Mouse (Mus musculus) macrophage (primary cell): ENCODE results near the gene Baz1a. TPM values are rescaled to one million over a fixed set of nuclear protein-coding genes. Genes with fewer than 3 reads are reported as not detected.
"Not testable (repeated sequence)": the region's sequence is repeated elsewhere in the genome, so short reads cannot be mapped to it uniquely, and the experiment has no call there.

Experiments used
- H3K27ac ChIP-seq: fragments of 350-480 bp; formaldehyde crosslinking; 2 replicates; pipeline ENCODE4 v1.9.0; 2021
- H3K36me3 ChIP-seq: fragments of 350-480 bp; formaldehyde crosslinking; 2 replicates; pipeline ENCODE4 v1.9.0; 2021; ENCODE audit errors: inconsistent target
- H3K4me3 ChIP-seq: fragments of 350-480 bp; formaldehyde crosslinking; 2 replicates; pipeline ENCODE4 v1.9.0; 2021; ENCODE audit errors: inconsistent target
- H3K79me2 ChIP-seq: fragments of 350-480 bp; formaldehyde crosslinking; 2 replicates; pipeline ENCODE4 v1.9.0; 2021; ENCODE audit errors: inconsistent target
- WGBS: methylation state at CpG from one replicate; pipeline ENCODE4 v1.1.7; 2026; ENCODE audit warnings: inconsistent platforms; ENCODE audit not compliant: missing documents; 5-methylcytosine and 5-hydroxymethylcytosine counted together
- polyA plus RNA-seq: library from polyadenylated mRNA; stranded (reverse); fragments of 250-400 nt; gene quantifications from 3 replicates; pipeline ENCODE4 v1.2.4, GENCODE M21; 2018; ENCODE audit warnings: inconsistent platforms

Gene Baz1a
- polyA plus RNA-seq, 1 experiment from 2014 or later, result 18.5 TPM

DNA sequence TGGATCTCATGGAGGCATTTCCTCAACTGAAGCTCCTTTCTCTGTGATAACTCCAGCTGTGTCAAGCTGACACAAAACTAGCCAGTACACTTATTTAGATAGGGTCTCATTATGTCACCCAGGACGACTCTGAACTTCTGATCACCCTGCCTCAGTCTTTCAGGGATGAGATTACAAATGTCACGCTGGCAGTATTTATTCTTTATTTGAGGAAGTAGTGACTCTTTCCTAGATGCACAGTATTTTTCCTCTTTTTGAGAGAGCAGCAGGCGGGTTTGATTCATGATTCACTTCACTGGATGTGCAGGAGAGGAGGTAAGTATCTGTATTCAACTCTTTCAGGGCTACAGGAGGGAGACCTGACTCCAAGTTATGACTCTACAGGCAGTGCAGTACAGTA is 45.1 kb downstream of the Baz1a start:
- peaks cover 28% of the 10 kb centered on the region for H3K36me3 ChIP-seq
- 23% methylated on average over 3 of the region's 3 CpGs for WGBS
- H3K79me2 ChIP-seq, result peaks cover 89% of the 10 kb centered on the region

DNA sequence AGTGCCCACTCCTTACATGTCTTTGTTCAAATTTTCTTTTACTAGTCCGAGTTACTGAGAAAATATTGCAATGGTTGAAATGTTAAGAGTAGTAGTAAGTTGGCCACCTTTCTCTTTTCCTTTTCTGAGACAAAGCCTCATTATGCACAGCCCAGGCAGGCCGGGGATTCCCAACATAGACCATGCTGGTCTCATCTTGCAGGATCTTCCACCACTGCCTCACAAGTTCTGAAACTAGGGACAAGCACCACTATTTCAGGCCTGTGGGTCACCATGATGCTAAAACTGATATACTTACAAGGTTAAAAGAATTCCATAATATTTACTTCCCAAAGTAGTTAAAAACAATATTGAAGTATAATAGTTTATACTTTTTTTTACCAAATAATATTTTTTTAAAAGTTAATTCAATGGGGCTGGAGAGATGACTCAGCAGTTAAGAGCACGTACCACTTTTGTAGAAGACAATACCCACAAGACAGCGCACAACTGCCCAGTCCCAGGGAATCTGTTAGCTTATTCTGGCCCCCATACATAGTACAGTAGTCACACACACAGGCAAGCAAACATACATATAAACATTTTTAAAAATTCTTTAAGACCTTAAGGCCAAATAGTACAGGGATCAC is 48.5 kb downstream of the Baz1a start:
- Histone ChIP-seq H3K79me2 (peaks cover 89% of the 10 kb centered on the region), H3K4me3 (no peak overlapping the region), H3K27ac (no peak overlapping the region), H3K36me3 (peaks cover 10% of the 10 kb centered on the region)
- 93% methylated on average over 3 of the region's 4 CpGs for WGBS

More for the DNA sequence above, 45.1 kb downstream of the Baz1a start:
- no peak overlapping the region for H3K4me3 ChIP-seq
- H3K27ac ChIP-seq, result peak overlapping the region; percentile 19; the same call in 1 of the 2 replicates

DNA sequence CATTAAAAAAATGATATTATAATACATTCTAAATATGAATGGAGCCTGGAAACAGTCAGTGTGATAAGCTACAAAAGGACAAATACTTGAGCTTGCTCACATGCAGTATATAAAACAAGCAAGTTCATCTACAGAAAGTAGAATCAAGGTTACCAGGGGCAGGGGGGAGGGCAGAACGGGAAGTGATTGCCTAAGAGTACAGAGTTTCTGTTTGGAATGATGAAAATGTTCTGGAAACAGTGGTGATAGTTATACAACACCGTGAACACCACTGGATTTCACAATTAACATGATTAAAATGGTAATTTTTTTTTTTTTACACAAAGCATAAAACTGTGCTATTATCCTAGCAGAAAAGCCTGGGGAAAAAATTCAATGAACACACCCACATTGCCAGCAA is 54.6 kb downstream of the Baz1a start:
- no peak overlapping the region for H3K4me3 ChIP-seq
- WGBS, result 0% methylated on average over 2 of the region's 2 CpGs
- peaks cover 100% of the 10 kb centered on the region for H3K79me2 ChIP-seq
- peaks cover under 1% of the 10 kb centered on the region; the same call in 1 of the 2 replicates for H3K36me3 ChIP-seq
- no peak overlapping the region for H3K27ac ChIP-seq

DNA sequence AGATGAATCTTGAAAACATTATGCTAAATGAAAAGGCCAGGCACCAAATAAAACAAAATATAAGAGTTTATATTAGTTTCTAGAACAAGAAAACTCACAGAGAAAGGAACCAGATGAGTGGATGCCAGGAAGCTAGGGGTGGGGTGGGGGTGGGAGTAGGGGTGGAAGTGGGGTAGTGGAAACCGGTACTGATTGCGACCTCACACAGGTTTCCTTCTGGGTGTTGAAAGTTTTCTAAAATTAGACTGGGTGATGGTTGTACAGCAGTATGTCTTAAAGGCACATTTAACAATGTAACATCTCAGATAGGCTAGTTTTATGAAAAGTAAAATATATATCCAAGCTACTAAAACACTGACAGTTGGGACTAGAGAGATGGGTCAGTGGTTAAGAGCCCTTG is 57.2 kb downstream of the Baz1a start:
- Histone ChIP-seq H3K27ac (no peak overlapping the region), H3K4me3 (no peak overlapping the region), H3K36me3 (peaks cover 18% of the 10 kb centered on the region), H3K79me2 (peaks cover 98% of the 10 kb centered on the region)
- WGBS, result 14% methylated on average over 2 of the region's 2 CpGs

DNA sequence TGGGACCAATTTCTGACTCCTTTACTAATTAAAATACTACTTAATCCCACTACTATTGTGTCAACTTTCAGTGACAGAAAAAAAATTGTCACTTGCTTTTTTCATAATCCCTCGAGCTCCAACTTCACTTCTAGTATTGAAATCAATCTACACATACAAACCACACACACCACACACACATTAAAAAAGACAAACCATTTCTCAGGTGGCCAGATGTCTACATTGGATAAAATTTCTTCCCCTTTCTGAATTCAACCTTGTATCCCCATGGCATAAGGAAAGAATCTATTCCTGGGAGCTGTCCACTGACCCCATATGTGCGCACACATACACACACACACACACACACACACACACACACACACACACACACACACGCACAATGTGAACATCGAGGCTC is 57.7 kb downstream of the Baz1a start:
- Histone ChIP-seq H3K36me3 (peaks cover 20% of the 10 kb centered on the region), H3K27ac (no peak overlapping the region), H3K4me3 (no peak overlapping the region), H3K79me2 (peaks cover 98% of the 10 kb centered on the region)
- 52% methylated on average over 3 of the region's 4 CpGs for WGBS

DNA sequence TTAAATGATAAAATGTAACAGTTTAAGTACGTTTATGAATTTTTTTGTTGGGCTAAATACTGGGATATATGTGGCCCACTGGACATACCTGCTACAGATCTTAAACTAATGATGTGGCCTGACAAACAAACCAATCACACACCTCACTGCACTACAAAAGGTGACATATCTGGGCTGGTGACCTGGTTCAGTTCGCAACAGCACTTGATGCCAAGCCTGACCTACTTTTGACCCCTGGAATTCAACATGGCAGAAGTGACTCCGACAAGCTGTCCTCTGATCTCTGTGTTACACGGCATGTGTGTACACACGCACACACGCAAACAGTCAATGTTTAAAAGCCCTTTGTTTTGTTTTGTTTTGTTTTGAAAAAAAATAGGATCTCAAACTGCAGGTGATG is 68.0 kb downstream of the Baz1a start:
- WGBS, result 95% methylated on average over 6 of the region's 6 CpGs
- Histone ChIP-seq H3K36me3 (peaks cover 34% of the 10 kb centered on the region; the same call in 1 of the 2 replicates), H3K27ac (no peak overlapping the region), H3K79me2 (peaks cover 44% of the 10 kb centered on the region), H3K4me3 (no peak overlapping the region)

DNA sequence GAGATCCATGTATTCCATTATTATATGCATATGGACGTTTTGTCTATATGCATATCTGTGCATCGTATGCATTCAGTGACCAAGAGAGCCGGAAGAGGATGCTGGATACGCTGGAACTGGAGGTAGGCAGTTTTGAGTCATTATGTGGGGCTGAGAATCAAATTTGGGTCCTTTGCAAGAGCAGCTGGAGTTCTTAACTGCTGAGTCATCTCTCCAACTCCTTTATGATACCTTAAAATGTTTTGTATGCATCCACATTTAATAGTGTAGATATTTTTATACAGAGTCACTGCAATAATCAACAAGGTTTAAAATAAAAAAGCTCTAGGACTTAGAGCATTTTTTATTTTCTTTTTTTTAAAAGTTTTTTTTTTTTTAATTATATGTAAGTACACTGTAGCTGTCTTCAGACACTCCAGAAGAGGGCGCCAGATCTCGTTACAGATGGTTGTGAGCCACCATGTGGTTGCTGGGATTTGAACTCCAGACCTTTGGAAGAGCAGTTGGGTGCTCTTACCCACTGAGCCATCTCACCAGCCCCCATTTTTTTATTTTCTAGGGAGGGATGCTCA is 71.5 kb downstream of the Baz1a start:
- not testable (repeated sequence) for H3K27ac ChIP-seq, H3K4me3 ChIP-seq
- Histone ChIP-seq H3K79me2 (peaks cover 12% of the 10 kb centered on the region; the same call in 1 of the 2 replicates), H3K36me3 (peaks cover 44% of the 10 kb centered on the region; the same call in 1 of the 2 replicates)
- WGBS, result 98% methylated on average over 6 of the region's 6 CpGs

DNA sequence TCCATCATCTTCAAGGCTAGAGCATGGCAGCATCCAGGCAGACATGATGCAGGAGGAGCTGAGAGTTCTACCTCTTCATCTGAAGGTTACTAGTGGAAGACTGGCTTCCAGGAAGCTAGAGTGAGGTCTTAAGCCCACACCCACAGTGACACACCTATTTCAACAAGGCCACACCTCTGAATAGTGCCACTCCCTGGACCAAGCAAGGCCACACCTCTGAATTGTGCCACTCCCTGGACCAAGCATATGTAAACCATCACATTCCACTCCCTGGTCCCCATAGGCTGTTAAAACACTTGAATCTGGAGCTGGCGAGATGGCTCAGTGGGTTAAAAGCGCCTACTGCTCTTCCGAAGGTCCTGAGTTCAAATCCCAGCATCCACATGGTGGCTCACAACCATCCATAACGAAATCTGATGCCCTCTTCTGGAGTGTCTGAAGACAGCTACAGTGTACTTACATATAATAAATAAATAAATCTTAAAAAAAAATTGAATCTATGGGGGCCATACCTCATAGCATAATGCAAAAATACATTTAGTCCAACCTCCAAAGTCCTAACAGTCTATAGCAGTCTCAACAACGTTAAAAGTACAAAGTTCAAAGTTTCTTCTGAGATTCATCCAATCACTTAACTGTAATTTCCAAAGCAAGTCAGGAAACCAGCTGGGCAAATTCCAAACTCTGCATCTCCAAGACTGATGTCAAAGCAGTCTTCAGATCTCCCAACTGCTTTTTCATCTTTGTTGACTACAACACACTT is 76.4 kb downstream of the Baz1a start:
- H3K36me3 ChIP-seq, result peaks cover 47% of the 10 kb centered on the region
- not testable (repeated sequence) for H3K4me3 ChIP-seq, H3K27ac ChIP-seq, H3K79me2 ChIP-seq
- WGBS, result 96% methylated on average over 4 of the region's 5 CpGs

DNA sequence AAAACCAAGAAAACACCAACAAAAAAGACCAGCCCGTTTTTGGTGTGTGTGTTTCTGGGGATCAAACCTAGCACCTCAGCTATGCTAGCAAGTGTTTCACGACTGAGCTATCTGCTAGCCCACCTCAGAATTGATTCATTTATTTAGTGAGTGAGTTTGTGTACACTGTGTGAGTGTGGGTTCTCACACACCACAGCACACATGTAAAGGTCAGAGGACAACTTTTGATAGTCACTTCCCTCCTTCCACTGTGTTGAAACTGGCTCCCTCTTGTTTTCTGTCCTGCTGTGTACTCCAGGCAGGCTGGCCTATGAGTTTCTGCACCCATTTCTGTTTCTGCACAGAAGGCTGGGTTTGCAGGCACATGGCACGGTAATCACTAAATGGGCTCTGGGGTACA is 103.8 kb downstream of the Baz1a start:
- 96% methylated on average over 3 of the region's 3 CpGs for WGBS
- Histone ChIP-seq H3K4me3 (no peak overlapping the region), H3K79me2 (no peaks in the 10 kb centered on the region), H3K27ac (no peak overlapping the region), H3K36me3 (peaks cover 94% of the 10 kb centered on the region)

DNA sequence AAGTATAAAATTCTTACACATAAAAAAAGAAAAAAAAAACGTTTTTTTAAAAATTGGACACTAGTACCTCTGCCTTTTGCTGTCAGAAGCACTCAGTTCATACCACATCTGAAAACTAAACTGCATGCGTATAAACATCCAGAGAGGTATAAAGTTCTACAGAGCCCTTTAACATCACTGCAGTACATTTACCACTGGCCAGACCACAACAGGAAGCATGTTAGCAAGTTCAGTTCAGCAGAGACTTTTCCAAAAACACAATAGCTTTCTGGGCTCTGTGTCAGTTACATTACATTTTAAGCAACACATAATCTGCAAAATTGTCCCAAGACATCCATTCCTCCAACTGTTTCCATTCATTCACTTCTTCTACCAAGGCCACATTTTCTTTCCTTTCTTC is 121.6 kb downstream of the Baz1a start:
- H3K27ac ChIP-seq, H3K4me3 ChIP-seq, H3K79me2 ChIP-seq: not testable (repeated sequence)
- WGBS, result no CpG with 5 or more reads among the region's 2 CpGs
- H3K36me3 ChIP-seq, result peaks cover 20% of the 10 kb centered on the region

DNA sequence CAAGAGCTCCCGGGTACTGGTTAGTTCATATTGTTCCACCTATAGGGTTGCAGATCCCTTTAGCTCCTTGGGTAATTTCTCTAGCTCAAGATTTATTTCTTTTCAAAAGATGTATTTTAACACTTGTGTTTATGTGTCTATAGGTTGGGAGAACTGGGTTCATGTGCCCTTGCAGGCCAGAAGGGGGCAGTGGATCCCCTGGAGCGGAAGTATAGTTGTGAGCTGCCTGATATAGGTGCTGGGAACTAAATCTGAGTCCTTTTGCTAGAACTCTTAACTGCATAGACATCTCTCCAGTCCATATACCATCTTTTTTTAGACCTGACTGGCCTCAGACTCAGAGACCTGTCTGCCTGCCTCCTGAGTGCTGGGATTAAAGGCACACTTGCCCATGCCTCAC is 123.7 kb downstream of the Baz1a start:
- Histone ChIP-seq H3K27ac (no peak overlapping the region), H3K79me2 (no peaks in the 10 kb centered on the region)
- 96% methylated on average over 2 of the region's 2 CpGs for WGBS

DNA sequence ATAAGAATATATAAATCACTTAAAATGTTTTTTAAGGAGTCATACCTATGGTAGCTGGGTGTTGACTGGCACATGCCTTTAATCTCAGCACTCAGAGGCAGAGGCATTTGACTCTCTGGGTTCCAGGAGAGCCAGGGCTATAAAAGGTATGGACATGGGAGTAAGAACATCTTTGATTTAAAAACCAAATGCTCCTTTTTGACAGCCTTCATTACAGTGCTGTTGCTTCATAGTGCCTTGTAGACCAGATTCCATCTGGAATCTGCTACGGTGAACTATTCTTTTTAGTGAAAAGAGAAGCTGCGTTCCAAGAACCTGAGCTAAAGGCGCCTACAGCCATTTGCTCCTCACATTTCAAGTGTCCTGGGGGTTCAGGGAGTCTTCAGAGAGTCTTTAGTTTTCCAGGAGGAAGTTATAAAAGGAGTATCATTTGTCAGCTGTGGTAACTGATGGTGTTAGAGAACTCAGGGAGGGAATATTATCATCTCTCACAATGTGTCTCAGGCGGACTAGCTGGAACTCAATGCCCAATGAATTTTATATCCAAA is 126.5 kb downstream of the Baz1a start:
- Histone ChIP-seq H3K79me2 (no peaks in the 10 kb centered on the region), H3K27ac (no peak overlapping the region), H3K36me3 (no peaks in the 10 kb centered on the region), H3K4me3 (no peak overlapping the region)
- WGBS, result 96% methylated on average over 4 of the region's 4 CpGs

More for the DNA sequence above, 123.7 kb downstream of the Baz1a start:
- H3K36me3 ChIP-seq, result peaks cover 4% of the 10 kb centered on the region; the same call in 1 of the 2 replicates
- no peak overlapping the region for H3K4me3 ChIP-seq

DNA sequence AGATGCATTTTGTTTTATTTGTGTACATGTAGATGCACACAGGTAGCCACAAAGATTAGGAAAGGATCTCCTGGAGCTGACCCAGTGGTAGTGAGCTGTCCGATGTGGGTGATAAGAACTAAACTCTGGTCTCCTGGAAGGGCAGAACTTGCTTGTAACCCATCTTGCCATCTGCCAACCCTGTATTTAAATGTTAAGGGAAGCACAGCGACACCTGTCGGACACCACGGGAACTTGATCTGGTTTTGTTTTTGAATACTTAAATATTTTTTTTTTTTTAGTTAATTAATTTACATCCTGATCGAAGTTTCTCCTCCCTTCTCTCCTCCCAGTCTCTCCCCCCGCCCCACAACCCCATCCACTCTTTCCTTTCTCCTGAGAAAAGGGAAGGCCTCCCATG is 134.5 kb downstream of the Baz1a start:
- Histone ChIP-seq H3K4me3 (no peak overlapping the region), H3K27ac (no peak overlapping the region), H3K36me3 (no peaks in the 10 kb centered on the region), H3K79me2 (no peaks in the 10 kb centered on the region)
- 7% methylated on average over 6 of the region's 6 CpGs for WGBS

DNA sequence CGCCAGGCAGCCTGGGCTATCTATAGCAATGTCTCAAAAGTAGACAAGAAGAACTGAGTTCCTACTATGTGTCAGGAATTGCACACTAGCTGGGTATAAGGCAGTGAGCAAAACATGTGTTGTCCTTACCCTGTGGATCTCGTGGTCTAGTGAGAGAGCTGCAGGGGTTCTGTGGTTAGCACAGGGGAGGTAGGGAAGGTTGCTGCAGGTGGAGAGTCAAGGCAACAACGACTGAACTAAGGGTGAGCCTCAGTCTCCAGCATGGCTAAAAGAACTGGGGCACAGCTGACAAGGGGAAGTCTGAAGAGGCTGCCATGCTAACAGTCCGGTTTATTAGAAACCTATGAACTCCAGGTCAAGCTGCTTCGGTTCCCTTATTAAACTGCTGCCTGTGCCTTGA is 134.9 kb downstream of the Baz1a start:
- Histone ChIP-seq H3K27ac (no peak overlapping the region), H3K36me3 (no peaks in the 10 kb centered on the region), H3K79me2 (no peaks in the 10 kb centered on the region), H3K4me3 (no peak overlapping the region)
- WGBS, result 45% methylated on average over 5 of the region's 5 CpGs

DNA sequence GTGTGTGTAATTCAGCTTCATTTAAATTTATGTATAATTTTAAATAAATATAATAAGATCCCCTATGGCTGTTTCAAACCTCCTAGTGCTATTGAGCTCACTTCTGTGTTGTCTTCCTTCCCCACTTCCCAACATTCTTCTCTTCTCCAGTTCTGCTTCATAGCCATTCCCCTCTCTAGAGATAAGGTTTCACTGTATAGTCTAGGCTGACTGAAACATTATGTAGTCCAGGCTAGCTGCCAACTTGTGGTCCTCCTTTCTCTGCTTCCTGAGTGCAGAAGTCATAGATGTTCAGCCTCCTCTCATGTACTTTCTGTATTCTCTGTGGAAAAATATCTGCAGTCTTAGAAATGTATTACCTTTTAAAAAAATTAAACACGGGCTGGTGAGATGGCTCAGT is 136.3 kb downstream of the Baz1a start:
- WGBS, result 86% methylated on average over 1 of the region's 1 CpGs
- Histone ChIP-seq H3K4me3 (no peak overlapping the region), H3K79me2 (no peaks in the 10 kb centered on the region), H3K27ac (no peak overlapping the region), H3K36me3 (no peaks in the 10 kb centered on the region)
